11 mouse cellular contexts compared by ENCODE assay signal in the genomic region with DNA sequence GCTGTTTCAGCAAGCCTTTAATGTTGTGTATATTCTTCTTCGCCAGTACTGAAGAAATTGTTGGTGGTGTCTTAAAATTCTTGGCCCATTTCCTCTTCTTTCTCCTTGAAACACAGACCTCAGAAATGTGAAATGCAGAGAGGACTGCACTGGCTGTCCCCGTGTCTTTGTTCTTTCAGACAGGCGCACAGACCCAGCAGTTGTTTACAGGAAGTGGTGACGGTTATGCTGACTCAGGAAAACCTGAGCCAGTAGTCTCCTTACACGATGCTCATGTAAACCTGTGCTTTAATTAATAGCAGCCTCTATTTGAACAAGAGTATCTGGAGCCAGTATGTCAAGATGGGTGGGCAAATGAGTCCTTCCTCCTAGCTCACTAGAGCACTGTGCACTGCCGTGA.
DNase-seq lines count a peak whose midpoint lies in the region; ATAC-seq and TF ChIP-seq lines count a peak whose summit lies in the region.
"Had no signal": no experiment of that assay in that cellular context is flagged by ENCODE, and none has a peak within 500 bp of the region (broad histone marks: within the 10 kb centered on the region; RNA-seq: fewer than 3 reads in every experiment).

No protein-coding gene starts in this region.

- DNase-seq in forebrain, embryonic 14.5 days (ENCODE audit: low spot score): peak; percentile 34
- no peak for DNase-seq in liver, embryonic 11.5 days (ENCODE audit: low spot score)
- no peak for DNase-seq in liver, postnatal 0 days
- peak; percentile 64 for DNase-seq in brain, embryonic 14.5 days (ENCODE audit: low read depth)
- peak; percentile 47 to 52 for DNase-seq in thymus, postnatal 10 days (ENCODE audit: low spot score in 2 of 2)
- no peak for DNase-seq in spleen, postnatal 14 days (ENCODE audit: low spot score in 2 of 2)
- DNase-seq in left cerebral cortex, adult 8-10 months (ENCODE audit: low spot score in 2 of 2): no peak
- DNase-seq: B cell, adult 2 months; kidney, adult 18-20 months had no signal

- H3K36me3 ChIP-seq in forebrain, embryonic 14.5 days (ENCODE audit: control insufficient read depth, insufficient read depth, low read length): peaks cover 6% of the 10 kb centered on the region; the same call in 1 of the 2 replicates
- peaks cover 5% of the 10 kb centered on the region; the same call in 1 of the 2 replicates for H3K36me3 ChIP-seq in forebrain, embryonic 12.5 days (replicated peaks)
- no peaks in the 10 kb centered on the region for H3K36me3 ChIP-seq in liver, embryonic 11.5 days (ENCODE audit: control insufficient read depth, insufficient read depth, low read length)
- H3K36me3 ChIP-seq in liver, postnatal 0 days (replicated peaks; ENCODE audit: insufficient read depth, low read length): no peaks in the 10 kb centered on the region

- no peak for TF ChIP-seq CTCF in liver, postnatal 0 days (IDR thresholded peaks at IDR 0.05; ENCODE audit: low read depth)
- no peak for TF ChIP-seq CTCF in brain, embryonic 14.5 days (IDR thresholded peaks at IDR 0.05; ENCODE audit: borderline replicate concordance, extremely low read depth, insufficient read depth, insufficient read length)

- ATAC-seq in forebrain, embryonic 14.5 days: no peak
- ATAC-seq in forebrain, embryonic 12.5 days (ENCODE audit: low FRiP score): no peak
- ATAC-seq in liver, embryonic 11.5 days (replicated peaks; ENCODE audit: low FRiP score): 0 out of 2 replicates have a peak, but pooled peaks have one; percentile 26
- no peak for ATAC-seq in liver, postnatal 0 days

- H3K4me1 ChIP-seq in forebrain, embryonic 14.5 days (ENCODE audit: control insufficient read depth, insufficient read depth, low read length): peaks cover 2% of the 10 kb centered on the region; the same call in 1 of the 2 replicates
- H3K4me1 ChIP-seq in forebrain, embryonic 12.5 days: no peaks in the 10 kb centered on the region
- no peaks in the 10 kb centered on the region for H3K4me1 ChIP-seq in liver, embryonic 11.5 days (replicated peaks; ENCODE audit: control insufficient read depth, insufficient read depth, low read length)
- H3K4me1 ChIP-seq in liver, postnatal 0 days (ENCODE audit: insufficient read depth): no peaks in the 10 kb centered on the region

- H3K27me3 ChIP-seq in forebrain, embryonic 14.5 days (replicated peaks; ENCODE audit: control insufficient read depth, insufficient read depth, low read length): no peaks in the 10 kb centered on the region
- H3K27me3 ChIP-seq in forebrain, embryonic 12.5 days: no peaks in the 10 kb centered on the region
- H3K27me3 ChIP-seq in liver, embryonic 11.5 days (replicated peaks; ENCODE audit: control insufficient read depth, insufficient read depth, low read length): no peaks in the 10 kb centered on the region
- no peaks in the 10 kb centered on the region for H3K27me3 ChIP-seq in liver, postnatal 0 days (ENCODE audit: insufficient read depth, low read length)

- no peak overlapping the region for H3K4me3 ChIP-seq in forebrain, embryonic 14.5 days (ENCODE audit: low read depth, low read length)
- no peak overlapping the region for H3K4me3 ChIP-seq in forebrain, embryonic 12.5 days (replicated peaks)
- H3K4me3 ChIP-seq in liver, embryonic 11.5 days (ENCODE audit: low read depth, low read length): no peak overlapping the region
- no peak overlapping the region for H3K4me3 ChIP-seq in liver, postnatal 0 days (ENCODE audit: low read depth, low read length)
- H3K4me3 ChIP-seq: left cerebral cortex, adult 2 months had no signal

- WGBS in forebrain, embryonic 14.5 days: 64% methylated on average over 6 of the region's 6 CpGs
- WGBS in forebrain, embryonic 12.5 days: 76% methylated on average over 6 of the region's 6 CpGs
- WGBS in liver, embryonic 11.5 days: 44% methylated on average over 6 of the region's 6 CpGs
- 39% methylated on average over 6 of the region's 6 CpGs for WGBS in liver, postnatal 0 days (ENCODE audit: insufficient replicate concordance)

- no peaks in the 10 kb centered on the region for H3K9me3 ChIP-seq in forebrain, embryonic 14.5 days (replicated peaks; ENCODE audit: control insufficient read depth, low read length)
- H3K9me3 ChIP-seq in forebrain, embryonic 12.5 days: no peaks in the 10 kb centered on the region
- no peaks in the 10 kb centered on the region for H3K9me3 ChIP-seq in liver, embryonic 11.5 days (ENCODE audit: control insufficient read depth, low read length)
- H3K9me3 ChIP-seq in liver, postnatal 0 days (ENCODE audit: low read length): no peaks in the 10 kb centered on the region

- TF ChIP-seq EP300 in liver, postnatal 0 days (IDR thresholded peaks at IDR 0.05; ENCODE audit: low read depth): no peak

- peak overlapping the region; percentile 21; the same call in 1 of the 2 replicates for H3K27ac ChIP-seq in forebrain, embryonic 14.5 days (ENCODE audit: low read depth, low read length)
- no peak overlapping the region for H3K27ac ChIP-seq in forebrain, embryonic 12.5 days
- no peak overlapping the region for H3K27ac ChIP-seq in liver, embryonic 11.5 days (ENCODE audit: low read depth, low read length)
- no peak overlapping the region for H3K27ac ChIP-seq in liver, postnatal 0 days (ENCODE audit: low read depth)
- H3K27ac ChIP-seq: left cerebral cortex, adult 2 months had no signal

- no peak for TF ChIP-seq POLR2A in brain, embryonic 14.5 days (IDR thresholded peaks at IDR 0.05; ENCODE audit: borderline replicate concordance, extremely low read depth, insufficient read depth, insufficient read length, poor library complexity, severe bottlenecking)

- H3K4me2 ChIP-seq in forebrain, embryonic 14.5 days (ENCODE audit: low read length): no peak overlapping the region
- H3K4me2 ChIP-seq in forebrain, embryonic 12.5 days: no peak overlapping the region
- H3K4me2 ChIP-seq in liver, embryonic 11.5 days: no peak overlapping the region
- H3K4me2 ChIP-seq in liver, postnatal 0 days (ENCODE audit: low read depth, low read length): no peak overlapping the region

- no peak overlapping the region for H3K9ac ChIP-seq in forebrain, embryonic 14.5 days (ENCODE audit: low read length)
- H3K9ac ChIP-seq in forebrain, embryonic 12.5 days: no peak overlapping the region
- H3K9ac ChIP-seq in liver, embryonic 11.5 days (ENCODE audit: low read depth, low read length): no peak overlapping the region
- no peak overlapping the region for H3K9ac ChIP-seq in liver, postnatal 0 days (replicated peaks)

Comparison
In these comparisons a context has a peak if more than half of its experiments do, and no peak if none do; other contexts are left out.
1. DNase-seq: peak in forebrain, embryonic 14.5 days (single experiment), brain, embryonic 14.5 days (single experiment) and thymus, postnatal 10 days (2 of 2); none in liver, embryonic 11.5 days (single experiment), liver, postnatal 0 days (single experiment), spleen, postnatal 14 days (0 of 2) and left cerebral cortex, adult 8-10 months (0 of 2).